Mouse (Mus musculus) gastrocnemius, postnatal 4 days (tissue): Measurements from ENCODE around the gene Gimd1. TPM values are rescaled to one million over a fixed set of nuclear protein-coding genes. Genes with fewer than 3 reads are reported as not detected.

Experiments used
- DNase-seq, 2 experiments: peaks; one replicate each; pipeline ENCODE4 v3.0.0; 2021 to 2022; ENCODE audit warnings: low spot score in 2 of 2, mixed read lengths in 2 of 2
- long read RNA-seq, 2 experiments: library from polyadenylated mRNA; stranded (forward); transcript quantifications; one replicate each; pipeline ENCODE4 v2.0.0; 2021
- total RNA-seq, 2 experiments: library from RNA; stranded (reverse); gene quantifications; 2 replicates each; pipeline ENCODE4 v1.2.3; 2021

Gimd1 gene
- total RNA-seq: not detected
- long read RNA-seq, experiment 1: 0 reads
- long read RNA-seq, experiment 2: 0 reads

DNA sequence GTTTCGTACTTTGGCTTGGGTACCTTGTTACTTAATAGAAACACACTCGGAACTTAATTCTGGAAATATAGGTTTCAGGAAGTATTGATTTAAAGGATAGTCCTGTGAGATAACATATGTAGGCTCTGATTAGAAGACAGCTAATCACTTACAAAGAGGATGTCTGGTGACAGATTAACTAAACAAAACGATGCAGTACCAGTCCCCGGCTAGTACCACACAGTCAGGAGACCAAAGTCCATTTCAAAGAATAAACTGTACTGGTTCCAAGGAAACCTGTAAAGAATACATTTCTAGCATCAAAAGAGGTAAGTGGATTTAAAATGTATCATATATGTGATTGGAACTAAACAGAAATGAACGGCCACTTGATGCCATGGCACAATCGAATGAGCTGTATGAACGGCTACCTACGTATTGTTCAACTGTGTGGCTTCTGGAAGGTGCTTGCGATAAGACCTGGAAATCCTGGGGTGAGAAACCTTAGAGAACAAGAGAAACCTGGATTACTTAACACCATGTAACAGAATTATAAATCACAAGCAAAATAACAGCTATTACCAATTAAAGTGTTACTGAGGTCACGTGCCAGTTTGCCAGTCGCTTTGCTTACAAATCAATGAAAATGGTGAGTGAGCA is at the start of gene Gimd1:
Gene Gimd1, plus strand, starts transcription at position 220 of the 639 bp plus-strand sequence.
- no peak for DNase-seq

DNA sequence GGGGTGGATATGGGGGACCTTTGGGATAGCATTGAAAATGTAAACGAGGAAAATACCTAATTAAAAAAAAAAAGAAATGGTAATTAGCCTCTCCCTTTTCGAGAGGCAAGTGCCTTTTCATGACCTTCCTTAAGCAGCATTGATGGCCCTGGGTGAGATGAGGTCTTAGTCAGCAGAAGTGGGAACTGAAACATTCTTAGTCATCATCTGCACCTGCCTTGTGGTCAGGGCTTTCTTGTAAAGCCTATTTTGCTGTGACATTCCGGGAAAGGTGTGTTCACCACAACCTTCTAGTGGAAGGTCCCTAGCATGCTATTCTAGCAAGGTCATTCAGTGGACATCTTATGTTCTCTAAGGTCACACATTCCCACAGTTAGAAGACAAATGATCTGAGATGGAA is 48.4 kb upstream of the Gimd1 start:
- DNase-seq: no peak

DNA sequence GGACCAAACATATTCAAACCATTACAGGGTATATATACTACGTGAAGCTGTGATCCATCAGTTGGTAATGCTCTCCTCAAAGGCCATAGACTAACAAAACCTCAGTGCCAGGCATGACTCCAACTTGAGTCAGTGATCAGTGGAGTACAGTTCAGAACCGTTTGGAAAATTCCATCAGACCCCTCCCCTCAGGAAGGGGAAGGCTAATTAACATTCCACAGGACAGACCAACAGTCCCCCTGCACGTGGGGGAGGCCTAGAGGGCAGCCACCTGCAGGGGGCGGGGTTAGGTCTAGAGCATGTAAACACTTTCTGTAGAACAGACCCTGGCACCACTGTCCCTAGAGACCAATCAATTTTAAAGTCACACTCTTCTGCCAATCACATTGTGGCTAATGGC is 47.3 kb upstream of the Gimd1 start:
- no peak for DNase-seq

DNA sequence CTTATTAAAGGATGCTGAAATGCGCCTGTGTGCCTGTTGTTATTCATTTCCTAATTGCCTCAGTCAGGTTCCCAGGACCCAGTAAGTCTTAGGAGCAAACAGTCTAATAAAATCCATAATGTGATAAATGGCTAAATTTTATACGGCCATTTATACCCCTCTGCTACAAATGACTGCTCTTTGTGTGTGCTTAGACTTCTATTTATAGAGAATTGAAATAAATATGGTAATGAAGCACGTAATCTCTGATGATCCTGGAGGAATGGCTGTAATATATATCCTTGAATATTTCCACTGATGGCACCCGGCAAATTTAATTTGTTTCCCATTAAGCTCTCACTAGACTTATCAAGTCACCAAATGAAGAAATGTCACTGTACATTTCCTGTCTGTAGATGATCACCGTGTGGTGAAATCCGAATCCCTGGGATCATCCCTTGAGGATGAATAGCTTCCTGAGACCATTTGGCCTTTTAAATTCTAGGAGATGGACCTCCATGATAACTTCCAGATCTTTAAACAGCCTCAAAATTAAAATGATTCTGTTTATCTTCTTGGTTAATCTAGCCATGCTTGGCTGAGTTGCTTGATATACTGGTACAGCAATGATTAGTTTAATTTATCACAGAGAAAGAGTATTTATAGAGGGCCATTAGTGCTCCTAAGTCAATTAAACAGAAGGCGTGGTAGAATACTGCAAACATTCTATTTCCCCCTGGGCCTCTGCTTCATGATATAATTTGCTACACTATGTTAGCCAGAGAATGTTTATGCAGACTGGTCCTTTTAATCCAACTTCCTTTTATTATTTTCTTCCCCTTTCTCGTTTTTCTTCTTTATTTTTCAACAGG is 44.3 kb upstream of the Gimd1 start:
- DNase-seq: no peak

DNA sequence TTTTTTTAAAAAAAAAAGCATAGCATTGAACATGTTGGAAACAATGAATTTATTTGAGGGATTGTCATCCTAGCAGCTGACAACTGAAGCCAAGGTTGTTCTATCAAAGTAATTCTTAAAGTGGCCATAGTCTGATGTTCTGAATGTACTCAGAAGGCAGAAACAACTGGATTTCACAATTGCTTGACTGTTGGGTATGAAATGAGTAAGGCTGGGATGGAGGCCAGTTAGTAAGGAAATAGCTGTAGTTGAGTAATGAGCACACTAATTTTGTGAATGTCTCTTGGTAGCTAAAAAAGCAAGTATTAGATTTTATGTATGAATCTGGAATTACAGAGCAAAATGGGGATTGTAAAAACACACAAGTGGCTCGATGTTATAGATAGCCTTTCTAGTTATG is 41.5 kb upstream of the Gimd1 start:
- DNase-seq: no peak

DNA sequence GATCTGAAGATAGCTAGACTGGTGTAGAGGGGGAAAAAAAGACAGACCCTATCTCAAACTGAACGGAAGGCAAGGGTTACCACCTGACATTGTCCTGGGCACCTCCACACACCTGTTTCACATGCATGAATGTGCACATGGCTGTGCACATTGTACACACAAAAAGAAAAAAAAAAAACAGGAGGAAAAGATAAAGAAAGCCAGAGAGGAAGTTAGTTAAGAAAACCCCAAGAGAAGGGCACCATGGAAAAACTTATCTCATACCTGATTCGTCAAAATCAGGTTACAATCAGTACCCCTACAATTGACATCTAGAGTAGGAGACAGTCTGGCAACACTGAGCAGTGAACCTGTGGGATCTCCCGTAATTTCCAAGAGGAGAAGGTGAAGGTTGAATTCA is 39.6 kb upstream of the Gimd1 start:
- DNase-seq: no peak

DNA sequence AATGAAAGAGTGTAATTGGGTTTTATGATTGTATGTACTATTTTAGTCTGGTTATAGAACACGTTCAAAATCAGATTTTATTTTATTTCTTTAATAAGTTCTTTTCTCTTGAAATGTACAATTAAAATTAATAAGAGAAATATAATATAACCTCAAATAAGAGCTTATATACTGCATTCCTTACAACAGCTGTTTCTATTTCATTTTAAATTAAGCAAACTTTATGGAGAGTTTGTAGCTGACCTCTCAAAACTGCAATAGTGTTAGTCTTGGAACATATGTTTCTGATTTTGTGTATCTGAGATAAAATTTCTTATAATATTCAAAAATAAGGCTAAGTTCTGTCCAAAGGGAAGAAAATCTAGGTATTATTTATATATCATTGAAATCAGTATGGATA is 39.0 kb upstream of the Gimd1 start:
- DNase-seq: no peak

DNA sequence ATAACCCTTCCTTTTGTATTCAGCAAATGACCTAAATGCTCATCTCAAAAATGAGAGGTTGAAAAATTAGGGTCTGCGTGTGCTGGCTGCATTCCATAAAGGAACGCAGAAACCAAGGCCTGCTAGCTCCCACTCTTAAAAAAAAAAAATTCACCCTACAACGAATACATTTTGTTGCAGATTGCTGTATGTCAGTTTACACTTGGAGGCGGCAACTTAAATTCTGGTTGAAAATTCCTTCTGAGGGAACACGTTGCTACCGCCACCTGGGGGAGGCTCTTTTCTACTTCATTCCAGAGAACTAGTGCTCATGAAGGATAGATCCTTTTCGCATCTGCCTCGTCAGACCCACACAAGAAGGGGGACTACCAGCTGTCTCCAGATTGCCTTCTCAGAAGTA is 879 bp upstream of the Gimd1 start:
- no peak for DNase-seq

DNA sequence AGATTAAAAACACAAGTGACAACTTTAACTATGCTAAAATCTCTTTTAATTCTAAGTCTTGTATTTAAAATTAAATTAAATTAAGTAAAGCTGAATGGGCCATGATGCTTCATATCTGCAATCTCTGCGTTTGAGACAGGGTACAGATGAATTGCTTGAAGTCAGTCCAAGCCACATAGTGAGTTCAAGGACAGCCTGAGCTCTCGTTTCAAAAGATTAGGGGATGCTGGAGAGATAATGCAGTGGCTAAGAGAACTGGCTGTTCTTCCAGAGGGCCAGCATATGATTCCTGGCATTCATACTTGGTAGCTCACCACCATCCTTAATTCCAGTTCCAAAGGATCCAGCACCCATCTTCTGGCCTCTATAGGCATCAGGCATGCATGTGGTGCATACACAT is 3.6 kb downstream of the Gimd1 start:
- no peak for DNase-seq

DNA sequence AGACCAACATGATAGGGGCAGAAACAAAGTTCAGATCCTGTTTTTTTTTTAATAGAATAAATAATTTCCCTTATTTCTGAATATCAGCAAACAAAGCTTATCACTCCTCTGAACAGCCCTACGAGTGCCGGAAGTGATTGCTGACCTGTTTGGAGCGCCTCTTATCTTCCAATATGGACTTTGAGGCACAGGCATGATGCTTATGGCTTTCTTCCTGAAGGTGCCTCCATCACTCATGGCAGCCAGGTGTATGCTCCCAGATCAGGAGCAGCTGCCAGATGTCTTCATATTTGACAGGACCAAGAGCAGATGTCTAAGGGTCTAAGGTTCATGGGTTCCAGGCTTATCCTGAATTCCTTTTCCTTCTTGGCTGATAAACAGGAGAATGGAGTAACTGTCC is 7.5 kb downstream of the Gimd1 start:
- no peak for DNase-seq

DNA sequence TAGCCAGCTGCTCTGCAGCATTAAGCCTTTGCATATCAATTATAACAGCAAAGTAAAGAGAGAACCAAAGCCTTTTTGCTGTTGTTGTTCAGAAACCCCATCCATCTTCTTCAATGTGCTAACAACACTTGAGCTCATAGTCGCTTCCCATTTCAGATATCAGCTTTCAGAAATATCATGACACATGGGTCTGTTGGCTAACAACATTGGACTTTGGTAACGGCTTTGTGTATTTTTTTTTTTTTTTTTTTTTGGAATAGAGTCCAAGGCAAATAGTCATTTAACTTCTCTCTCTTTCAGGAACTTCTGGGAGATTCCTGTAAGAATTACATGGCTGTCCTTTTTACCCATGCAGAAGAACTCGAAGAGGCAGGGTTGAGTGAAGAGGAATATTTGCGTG is 14.5 kb downstream of the Gimd1 start:
- DNase-seq: no peak

DNA sequence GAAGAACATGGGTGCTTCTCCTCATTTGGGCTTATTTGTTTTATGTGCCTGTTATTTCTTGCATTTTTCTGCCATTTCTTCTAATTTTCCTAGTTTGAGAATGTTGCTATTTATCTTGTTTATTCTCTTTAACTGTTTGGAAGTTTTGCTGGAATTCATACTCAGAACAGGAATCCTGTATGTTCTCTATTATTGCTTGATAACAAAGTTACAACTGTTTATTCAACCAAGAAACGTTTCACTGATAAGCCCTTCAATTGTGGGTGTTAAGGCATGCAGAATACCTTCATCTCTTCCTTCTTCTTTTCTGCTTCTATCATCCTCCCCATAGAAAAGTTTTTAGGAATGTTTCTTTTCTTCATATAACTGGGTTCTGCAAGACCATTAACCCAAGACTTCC is 17.2 kb downstream of the Gimd1 start:
- DNase-seq: no peak

DNA sequence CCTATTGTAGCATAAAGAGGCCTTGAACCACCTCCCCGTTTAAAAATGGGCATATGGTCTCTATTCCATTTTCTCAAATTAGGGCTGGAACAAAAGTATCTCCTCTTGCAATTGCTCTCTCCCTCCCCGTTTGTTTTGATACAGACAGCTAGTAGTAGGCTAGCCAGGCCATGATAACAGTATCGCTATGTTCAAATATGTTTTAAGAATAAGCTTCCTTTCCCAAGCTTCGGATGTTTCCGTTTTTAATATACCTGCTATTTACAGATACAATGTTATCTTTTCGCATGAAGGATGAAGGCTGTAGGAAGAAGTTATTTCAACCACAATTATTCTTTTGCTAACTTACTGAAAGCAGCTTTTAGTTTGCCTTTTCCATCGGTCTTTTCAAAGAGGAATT is 19.7 kb downstream of the Gimd1 start:
- no peak for DNase-seq

DNA sequence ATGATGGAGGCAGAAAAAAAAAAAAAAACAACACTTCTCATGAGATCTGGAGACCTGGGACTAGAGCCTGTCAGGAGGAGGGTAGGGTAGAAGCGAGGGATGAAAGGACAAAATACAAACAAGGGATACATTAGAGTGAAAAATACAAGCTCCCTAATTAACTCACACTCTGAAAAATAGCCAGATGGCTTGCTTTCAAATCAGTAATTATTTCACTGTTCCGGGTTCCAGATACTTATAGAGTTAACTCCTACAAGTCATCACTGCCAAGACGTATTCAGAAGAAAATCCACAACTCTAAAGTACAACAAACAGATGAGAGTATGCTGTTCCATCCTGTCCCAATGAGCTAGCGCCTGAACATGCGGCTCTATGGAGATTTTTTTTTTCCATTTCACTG is 20.6 kb downstream of the Gimd1 start:
- DNase-seq: no peak

DNA sequence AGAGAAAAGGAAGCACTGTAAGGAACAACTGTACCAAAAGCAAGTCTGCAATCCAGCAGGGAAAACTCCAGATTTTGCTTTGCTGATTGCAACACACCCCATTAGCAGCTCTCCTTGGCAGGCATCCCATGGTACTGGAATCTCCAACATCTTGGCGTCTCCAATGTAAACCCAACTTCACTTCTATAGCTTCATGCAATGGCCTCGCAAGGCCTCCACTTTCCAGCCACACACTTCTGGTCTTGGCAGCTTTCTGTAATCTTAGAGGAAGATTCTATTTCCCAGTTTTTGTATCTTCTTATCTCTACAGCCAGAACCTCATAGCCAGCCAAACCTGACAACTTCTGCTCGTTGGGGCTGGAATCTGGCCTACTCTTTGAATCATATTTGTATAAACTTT is 22.2 kb downstream of the Gimd1 start:
- peak in 1 of 2 experiments; percentile 42 for DNase-seq

DNA sequence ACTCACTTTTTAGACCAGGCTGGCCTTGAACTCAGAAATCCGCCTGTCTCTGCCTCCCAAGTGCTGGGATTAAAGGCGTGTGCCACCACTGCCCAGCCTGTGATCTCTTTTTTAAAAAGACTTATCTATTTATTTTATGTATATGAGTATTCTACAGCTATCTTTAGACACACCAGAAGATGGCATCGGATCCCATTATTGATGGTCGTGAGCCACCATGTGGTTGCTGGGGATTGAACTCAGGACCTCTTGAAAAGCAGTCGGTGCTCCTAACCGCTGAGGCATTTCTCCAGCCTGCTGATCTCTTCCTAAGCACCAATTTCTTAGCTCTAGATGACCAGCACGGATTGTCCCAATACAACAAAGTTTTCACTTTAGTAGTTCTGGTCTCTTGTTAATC is 24.3 kb downstream of the Gimd1 start:
- no peak for DNase-seq

DNA sequence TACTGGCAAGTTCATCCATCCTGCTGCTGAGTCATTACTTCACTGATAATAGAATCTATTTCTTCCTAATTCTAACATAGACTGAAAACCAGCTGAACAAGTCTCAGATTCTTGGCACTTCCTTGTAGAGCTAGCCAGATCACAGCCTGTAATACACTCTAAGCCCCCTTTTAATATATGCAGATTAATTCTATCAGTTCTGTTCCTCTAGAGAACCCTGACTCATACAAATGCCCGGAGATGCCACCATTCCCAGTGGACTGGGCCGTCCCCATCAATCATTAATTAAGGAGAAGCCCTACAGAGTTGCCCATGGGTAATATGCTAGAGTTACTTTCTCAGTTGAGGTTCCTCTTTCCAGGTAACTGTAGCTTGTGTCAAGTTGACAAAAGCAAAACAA is 26.3 kb downstream of the Gimd1 start:
- no peak for DNase-seq

DNA sequence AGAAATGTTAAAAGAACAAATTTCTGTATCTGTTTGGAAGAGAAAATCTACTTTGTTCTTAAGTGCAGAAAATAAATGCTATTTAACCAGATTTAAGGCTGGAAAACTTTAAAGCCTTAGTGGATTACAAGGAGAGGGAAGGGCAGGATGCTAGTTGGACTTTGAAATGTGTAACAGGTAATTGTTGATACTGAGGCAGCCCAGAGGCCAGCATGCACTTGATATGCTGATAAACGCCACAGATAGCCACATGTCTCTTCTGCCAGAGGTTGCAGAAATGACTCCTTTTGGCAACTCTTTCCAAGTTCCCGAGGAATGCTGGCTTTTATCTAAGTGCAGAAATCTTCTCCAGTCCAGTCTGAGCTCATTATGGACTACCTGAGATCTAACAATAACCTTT is 47.9 kb downstream of the Gimd1 start:
- DNase-seq: no peak

DNA sequence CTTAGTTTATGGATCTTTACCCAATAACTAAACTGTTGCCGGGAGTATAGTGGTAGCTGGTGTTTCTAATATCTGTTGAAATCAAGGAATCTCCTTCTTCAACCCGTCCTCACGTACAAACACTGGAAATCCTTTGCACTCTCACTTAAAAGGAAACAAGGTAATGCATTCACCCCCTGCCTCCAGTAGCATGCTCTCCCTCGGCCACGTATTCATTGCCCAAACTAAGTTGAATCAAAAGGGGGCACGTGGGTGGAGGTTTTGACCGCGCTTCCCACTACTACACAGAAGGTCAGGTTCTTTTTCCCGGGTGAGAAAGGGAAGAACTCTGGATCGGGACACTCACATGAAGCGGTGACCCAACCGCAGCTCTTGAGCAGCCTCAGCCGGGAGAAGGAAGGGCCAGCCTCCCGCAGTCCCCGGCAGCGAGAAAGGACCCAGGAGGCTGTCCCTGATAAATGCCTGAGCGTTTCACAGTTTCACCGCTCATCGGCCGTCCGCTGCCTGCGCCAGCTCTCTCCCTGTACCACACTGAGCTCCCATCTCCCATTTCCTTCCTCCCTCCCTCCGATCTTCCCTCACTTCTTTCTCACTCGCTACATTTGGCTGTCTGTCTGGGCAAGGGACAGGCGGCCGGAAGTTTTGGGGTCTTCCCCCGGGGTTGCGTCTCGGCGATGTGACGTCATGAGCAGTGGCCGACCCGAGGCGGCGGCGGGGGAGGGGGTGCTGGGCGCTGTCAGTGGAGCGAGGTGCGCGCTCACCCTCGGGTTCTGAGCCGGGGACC is 54.0 kb downstream of the Gimd1 start, which contains the start of gene Tbck:
Gene Tbck, plus strand, starts transcription at position 698 of the 784 bp plus-strand sequence.
- DNase-seq: peak; percentile 84 to 93

DNA sequence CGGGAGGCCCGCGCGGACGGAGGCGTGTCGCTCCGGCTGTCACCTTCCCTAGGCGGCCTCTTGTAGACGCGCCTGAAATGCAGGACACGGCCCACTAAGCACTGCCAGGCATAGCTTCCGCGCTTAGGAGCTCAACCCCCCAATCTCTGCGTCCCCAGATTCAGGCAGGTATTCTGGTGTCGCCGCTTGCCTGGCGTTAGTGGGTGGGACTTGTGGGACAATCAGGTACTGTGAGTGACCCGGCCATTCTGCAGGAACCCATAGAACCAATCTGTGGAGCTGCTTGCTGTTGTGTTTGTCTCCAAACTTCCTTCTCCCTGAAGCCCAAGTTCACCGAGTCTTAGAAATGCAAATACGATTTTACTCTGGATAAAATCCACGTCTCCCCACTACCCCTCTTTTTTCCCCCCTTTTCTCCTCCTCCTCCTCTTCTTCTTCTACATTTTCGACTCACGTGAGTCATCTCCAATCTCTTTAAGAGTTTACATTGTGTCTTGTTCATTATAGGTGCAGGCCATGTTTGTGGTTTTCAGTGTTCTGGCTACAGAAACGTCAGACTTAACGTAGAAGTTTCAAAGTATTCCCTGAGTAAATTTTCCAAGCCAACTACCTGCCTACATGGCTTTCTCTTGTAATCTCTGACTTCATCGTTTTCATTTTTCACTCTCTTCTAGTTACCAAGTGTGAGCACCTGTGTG is 54.8 kb downstream of the Gimd1 start, which contains the start of gene Aimp1:
Gene Aimp1, minus strand, starts transcription at position 140 of the 698 bp plus-strand sequence.
- no peak for DNase-seq
